Mouse (Mus musculus) MEL (cell line): ENCODE results near the gene Slc12a8.

Experiments used
- CTCF ChIP-seq, 3 experiments: IDR thresholded peaks in 2 of 3; conservative IDR thresholded peaks in 1 of 3; 2 replicates each; pipeline ENCODE4 v1.5.1; 2011 to 2012; ENCODE audit warnings: low read length in 3 of 3, low read depth in 2 of 3, mild to moderate bottlenecking in 2 of 3, improper control_type of control experiment in 1 of 3, inconsistent platforms in 1 of 3, mixed read lengths in 1 of 3, moderate library complexity in 1 of 3; ENCODE audit not compliant: control insufficient read depth in 1 of 3, insufficient read depth in 1 of 3, poor library complexity in 1 of 3, severe bottlenecking in 1 of 3
- ELF1 ChIP-seq: IDR thresholded peaks from 2 replicates; pipeline ENCODE4 v1.6.1; 2014; ENCODE audit warnings: low read depth, mild to moderate bottlenecking, inconsistent platforms, low read length, improper control_type of control experiment, moderate library complexity
- GATA1 ChIP-seq: IDR thresholded peaks from 2 replicates; pipeline ENCODE4 v1.6.1; 2011; ENCODE audit warnings: low read depth, low read length, improper control_type of control experiment
- JUND ChIP-seq: IDR thresholded peaks from 2 replicates; pipeline ENCODE4 v1.6.1; 2011; ENCODE audit warnings: low read depth, mild to moderate bottlenecking, improper control_type of control experiment, low read length
- MAX ChIP-seq: IDR thresholded peaks from 2 replicates; pipeline ENCODE4 v1.6.1; 2011; ENCODE audit warnings: low read length, improper control_type of control experiment
- NELFE ChIP-seq: IDR thresholded peaks from 2 replicates; pipeline ENCODE4 v1.6.1; 2011; ENCODE audit warnings: low read depth, low read length, improper control_type of control experiment
- RCOR1 ChIP-seq: IDR thresholded peaks from 2 replicates; pipeline ENCODE4 v1.6.1; 2012; ENCODE audit warnings: low read depth, mild to moderate bottlenecking, inconsistent platforms, low read length, improper control_type of control experiment
- TCF12 ChIP-seq: IDR thresholded peaks from 2 replicates; pipeline ENCODE4 v1.6.1; 2014; ENCODE audit warnings: low read depth, mild to moderate bottlenecking, inconsistent platforms, low read length, improper control_type of control experiment, moderate library complexity
- USF1 ChIP-seq: IDR thresholded peaks from 2 replicates; pipeline ENCODE4 v1.6.1; 2014; ENCODE audit warnings: low read depth, mild to moderate bottlenecking, inconsistent platforms, low read length, improper control_type of control experiment, moderate library complexity
- USF2 ChIP-seq, 2 experiments: IDR thresholded peaks; 2 replicates each; pipeline ENCODE4 v1.6.1; 2011 to 2012; ENCODE audit warnings: improper control_type of control experiment in 2 of 2, low read length in 2 of 2, borderline replicate concordance in 1 of 2, inconsistent platforms in 1 of 2, low read depth in 1 of 2, mild to moderate bottlenecking in 1 of 2; ENCODE audit not compliant: insufficient read depth in 1 of 2
- ZNF384 ChIP-seq: IDR thresholded peaks from 2 replicates; pipeline ENCODE4 v1.6.1; 2012; ENCODE audit warnings: low read depth, mild to moderate bottlenecking, inconsistent platforms, low read length, improper control_type of control experiment

- TF ChIP-seq JUND (no peak), ELF1 (no peak), CTCF (IDR thresholded peaks at IDR 0.05 in 2 of 3, conservative IDR thresholded peaks at IDR 0.05 in 1 of 3; ENCODE audit: control insufficient read depth in 1 of 3, insufficient read depth in 1 of 3, low read depth in 2 of 3, low read length in 3 of 3, poor library complexity in 1 of 3, severe bottlenecking in 1 of 3) (no peak), USF2 (IDR thresholded peaks at IDR 0.05; ENCODE audit: borderline replicate concordance in 1 of 2, insufficient read depth in 1 of 2, low read depth in 1 of 2, low read length in 2 of 2) (no peak), GATA1 (no peak), MAX (no peak), USF1 (no peak), RCOR1 (no peak), TCF12 (no peak), ZNF384 (no peak), NELFE (no peak)
These were observed 70.4 kb downstream of the Slc12a8 start for GRCm38 (mm10) chr16:33587283-33588127.
